Mouse (Mus musculus) lung, postnatal 0 days (tissue): Measurements from ENCODE around the gene Hist1h2ag. TPM values are rescaled to one million over a fixed set of nuclear protein-coding genes. Genes with fewer than 3 reads are reported as not detected.

ENCODE experiments used
- ATAC-seq: fragments of 200-750 bp; cut with Nextera tagmentation; 2 replicates; pipeline ENCODE4 v1.8.0; 2017; ENCODE audit warnings: moderate library complexity
- DNase-seq: peaks from one replicate; pipeline ENCODE4 v3.0.0-alpha.2; 2016; ENCODE audit warnings: low spot score
- H3K27ac ChIP-seq: fragments of 300-500 bp; sonication (generic); 2 replicates; pipeline ENCODE4 v1.5.1; 2014; ENCODE audit warnings: antibody characterized with exemption, mild to moderate bottlenecking, low read length, mixed read lengths
- H3K27me3 ChIP-seq: fragments of 300-500 bp; sonication (generic); replicated peaks from 2 replicates; pipeline ENCODE4 v1.6.1; 2014; ENCODE audit warnings: low read length, mixed read lengths; ENCODE audit not compliant: insufficient read depth
- H3K36me3 ChIP-seq: fragments of 300-500 bp; sonication (generic); 2 replicates; pipeline ENCODE4 v1.6.1; 2014; ENCODE audit warnings: low read length, mixed read lengths; ENCODE audit not compliant: insufficient read depth
- H3K4me1 ChIP-seq: fragments of 300-500 bp; sonication (generic); 2 replicates; pipeline ENCODE4 v1.6.1; 2014; ENCODE audit warnings: antibody characterized with exemption, low read depth, low read length, mixed read lengths; ENCODE audit not compliant: insufficient read depth
- H3K4me2 ChIP-seq: fragments of 300-500 bp; sonication (generic); replicated peaks from 2 replicates; pipeline ENCODE4 v1.6.1; 2014; ENCODE audit warnings: low read depth, mild to moderate bottlenecking, low read length, moderate library complexity, mixed read lengths
- H3K4me3 ChIP-seq: fragments of 300-500 bp; sonication (generic); 2 replicates; pipeline ENCODE4 v1.5.1; 2014; ENCODE audit warnings: low read depth, low read length
- H3K9ac ChIP-seq: fragments of 300-500 bp; sonication (generic); replicated peaks from 2 replicates; pipeline ENCODE4 v1.6.1; 2014; ENCODE audit warnings: low read depth, mild to moderate bottlenecking
- H3K9me3 ChIP-seq: fragments of 300-500 bp; sonication (generic); 2 replicates; pipeline ENCODE4 v1.6.1; 2016; ENCODE audit warnings: low read length, mixed read lengths
- CTCF ChIP-seq: IDR thresholded peaks from 2 replicates; pipeline ENCODE4 v1.5.1; 2016; ENCODE audit warnings: antibody characterized with exemption, mild to moderate bottlenecking
- EP300 ChIP-seq: IDR thresholded peaks from 2 replicates; pipeline ENCODE4 v1.6.1; 2016; ENCODE audit warnings: antibody characterized with exemption, mild to moderate bottlenecking, control low read depth
- WGBS: fragments of 180-500 bp; shearing (Covaris S2); extraction: QIAGEN DNeasy Blood & Tissue Kit; methylation state at CpG from one replicate; pipeline ENCODE4 v1.1.7; 2014; 5-methylcytosine and 5-hydroxymethylcytosine counted together
- polyA plus RNA-seq: library from polyadenylated mRNA; unstranded; fragments of >200 nt; fragmentation: Nextera tagmentation; extraction: Ambion mirVana; gene quantifications from 2 replicates; pipeline ENCODE4 v1.2.1, GENCODE M21; 2015

Gene Hist1h2ag
- polyA plus RNA-seq, 1 experiment from 2014 or later: 2.7 TPM

- Histone ChIP-seq H3K9me3 (no peaks in the 10 kb centered on the region), H3K27me3 (peaks cover 53% of the 10 kb centered on the region), H3K4me2 (no peak overlapping the region), H3K4me1 (no peaks in the 10 kb centered on the region), H3K36me3 (no peaks in the 10 kb centered on the region), H3K27ac (no peak overlapping the region), H3K4me3 (no peak overlapping the region), H3K9ac (no peak overlapping the region)
- DNase-seq (no peak), ATAC-seq (no peak)
- WGBS: 32% methylated on average over 3 of the region's 3 CpGs
- TF ChIP-seq EP300: no peak
- TF ChIP-seq CTCF: no peak
Observed at GRCm38 (mm10) chr13:21998412-21998811, 44.3 kb downstream of the Hist1h2ag start.

- Histone ChIP-seq H3K36me3 (no peaks in the 10 kb centered on the region), H3K9ac (no peak overlapping the region), H3K4me2 (no peak overlapping the region), H3K27ac (no peak overlapping the region), H3K9me3 (no peaks in the 10 kb centered on the region), H3K4me3 (no peak overlapping the region), H3K27me3 (peaks cover 53% of the 10 kb centered on the region), H3K4me1 (no peaks in the 10 kb centered on the region)
- 8% methylated on average over 4 of the region's 4 CpGs for WGBS
- no peak for ATAC-seq
- TF ChIP-seq CTCF (no peak), EP300 (no peak)
- DNase-seq: no peak
Observed at GRCm38 (mm10) chr13:21997821-21998220, 44.9 kb downstream of the Hist1h2ag start.

- no peaks in the 10 kb centered on the region for H3K9me3 ChIP-seq
- peaks cover 50% of the 10 kb centered on the region for H3K27me3 ChIP-seq
- H3K27ac ChIP-seq: no peak overlapping the region
- no peaks in the 10 kb centered on the region for H3K4me1 ChIP-seq
- DNase-seq (no peak), ATAC-seq (no peak)
- H3K4me2 ChIP-seq: 0 out of 2 replicates have a peak overlapping the region, but pooled peaks have one; percentile 17
- WGBS: 3% methylated on average over 21 of the region's 21 CpGs
- no peak overlapping the region for H3K4me3 ChIP-seq
- H3K9ac ChIP-seq: no peak overlapping the region
- no peaks in the 10 kb centered on the region for H3K36me3 ChIP-seq
- no peak for TF ChIP-seq CTCF
- TF ChIP-seq EP300: no peak
Observed at GRCm38 (mm10) chr13:21997201-21997820, 45.4 kb downstream of the Hist1h2ag start.

GRCm38 (mm10) chr13:21996840-21997185 lies 45.9 kb downstream of the Hist1h2ag start:
- Histone ChIP-seq H3K27me3 (peaks cover 50% of the 10 kb centered on the region), H3K9me3 (no peaks in the 10 kb centered on the region), H3K27ac (no peak overlapping the region), H3K4me1 (no peaks in the 10 kb centered on the region), H3K9ac (no peak overlapping the region), H3K4me3 (no peak overlapping the region), H3K4me2 (0 out of 2 replicates have a peak overlapping the region, but pooled peaks have one; percentile 17), H3K36me3 (no peaks in the 10 kb centered on the region)
- DNase-seq (no peak), ATAC-seq (no peak)
- TF ChIP-seq CTCF (no peak), EP300 (no peak)
- WGBS: 3% methylated on average over 13 of the region's 13 CpGs

DNA sequence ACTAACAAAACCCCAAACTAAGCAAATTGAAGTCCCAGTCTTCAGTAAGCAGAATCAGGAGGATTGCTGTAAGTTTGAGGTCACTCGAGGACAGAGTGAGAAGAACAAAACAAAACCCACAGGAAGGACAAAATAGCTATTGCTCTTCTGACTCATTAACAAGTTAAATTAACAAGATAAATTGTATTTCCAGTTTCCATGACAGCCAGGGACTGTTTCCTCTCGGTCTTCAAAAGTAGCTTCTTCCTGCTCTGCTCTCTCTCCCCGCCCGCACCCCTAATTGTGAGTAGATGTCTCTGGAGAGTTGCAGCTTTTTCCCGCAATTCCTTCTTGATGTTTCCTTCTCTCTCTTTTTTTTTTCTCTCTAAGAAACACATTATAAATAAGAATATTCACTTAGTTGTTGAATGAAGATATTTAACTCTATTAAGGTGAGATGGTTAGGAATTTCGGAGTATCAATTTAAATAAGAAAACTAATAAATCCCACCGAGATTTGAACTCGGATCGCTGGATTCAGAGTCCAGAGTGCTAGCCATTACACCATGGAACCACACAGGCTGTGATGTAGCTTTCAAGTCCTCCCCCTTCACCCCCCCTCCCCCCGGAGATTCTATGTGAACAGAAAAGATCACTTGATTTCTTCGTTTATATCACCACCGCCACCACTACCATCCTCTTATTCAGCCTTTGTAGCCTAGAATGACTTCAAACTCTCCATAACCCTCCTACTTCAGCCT lies 46.5 kb downstream of the Hist1h2ag start:
- peak; percentile 46 for DNase-seq
- Histone ChIP-seq H3K9me3 (no peaks in the 10 kb centered on the region), H3K9ac (no peak overlapping the region), H3K4me2 (0 out of 2 replicates have a peak overlapping the region, but pooled peaks have one; percentile 59), H3K27me3 (peaks cover 50% of the 10 kb centered on the region), H3K4me3 (peak overlapping the region; percentile 40; the same call in 1 of the 2 replicates), H3K27ac (no peak overlapping the region), H3K36me3 (no peaks in the 10 kb centered on the region), H3K4me1 (no peaks in the 10 kb centered on the region)
- ATAC-seq: no peak
- TF ChIP-seq CTCF (no peak), EP300 (no peak)
- WGBS: 4% methylated on average over 12 of the region's 12 CpGs

GRCm38 (mm10) chr13:21995331-21995914 lies 47.3 kb downstream of the Hist1h2ag start:
- Histone ChIP-seq H3K9me3 (no peaks in the 10 kb centered on the region; the same call in 1 of the 2 replicates), H3K27me3 (peaks cover 50% of the 10 kb centered on the region), H3K36me3 (no peaks in the 10 kb centered on the region), H3K9ac (no peak overlapping the region), H3K4me1 (no peaks in the 10 kb centered on the region), H3K4me3 (peak overlapping the region; percentile 40), H3K27ac (no peak overlapping the region), H3K4me2 (peak overlapping the region; percentile 59)
- under 1% methylated on average over 21 of the region's 21 CpGs for WGBS
- DNase-seq (peak; percentile 54), ATAC-seq (peak; percentile 54)
- TF ChIP-seq EP300 (no peak), CTCF (peak; percentile 33)
